Mouse (Mus musculus): ENCODE measurements around the gene Snx17.

GRCm38 (mm10) chr5:31199893-31200292, 6.9 kb downstream of the Snx17 start:
- TF ChIP-seq POLR2A (IDR thresholded peaks at IDR 0.05; ENCODE audit: borderline replicate concordance, extremely low read depth, low read depth, low read length) = peak; percentile 15; the same call in 1 of the 2 replicates
- TF ChIP-seq CTCF (IDR thresholded peaks at IDR 0.05; ENCODE audit: insufficient read depth, low read length) = no peak
